Mouse (Mus musculus) common myeloid progenitor, adult 5-6 weeks (primary cell): Measurements from ENCODE around the gene Olfr982. TPM values are rescaled to one million over a fixed set of nuclear protein-coding genes. Genes with fewer than 3 reads are reported as not detected.
A peak's percentile ranks its signal among the peaks of the same experiment; 100 is the strongest.

Experiments used
- ATAC-seq: replicated peaks from 2 replicates; pipeline ENCODE4 v1.8.0; 2016; ENCODE audit warnings: low read depth, mild to moderate bottlenecking, moderate TSS enrichment, inconsistent platforms; ENCODE audit not compliant: poor library complexity, severe bottlenecking
- total RNA-seq: library from RNA; stranded (forward); fragments of 200-1000, 187-1606 nt; gene quantifications from 2 replicates; pipeline ENCODE4 v1.2.3, GENCODE M21; 2017

The Olfr982 gene
- not detected in 2 replicates for total RNA-seq

DNA sequence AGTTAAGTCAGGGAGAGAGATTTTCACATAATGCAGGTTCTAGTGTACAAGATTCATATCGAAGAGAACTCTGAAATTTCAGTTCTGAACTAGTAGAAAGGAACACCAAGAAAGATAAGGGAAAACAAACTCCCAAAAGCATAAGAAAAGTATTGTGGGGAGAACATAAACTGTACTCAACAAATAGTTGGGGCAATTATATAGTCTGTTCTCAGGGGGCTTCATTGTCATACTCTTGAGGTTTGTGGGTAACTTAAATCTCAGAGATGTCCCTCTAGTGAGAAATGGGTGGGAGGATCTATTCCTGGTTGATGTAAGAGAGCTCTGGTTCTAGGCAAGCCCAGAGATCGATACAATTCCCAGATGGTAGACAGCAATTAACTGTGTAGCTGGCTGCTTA lies at the start of gene Olfr982:
Olfr982 (plus strand) TSS at position 301 of the 400 bp plus-strand sequence.
- ATAC-seq: no peak

DNA sequence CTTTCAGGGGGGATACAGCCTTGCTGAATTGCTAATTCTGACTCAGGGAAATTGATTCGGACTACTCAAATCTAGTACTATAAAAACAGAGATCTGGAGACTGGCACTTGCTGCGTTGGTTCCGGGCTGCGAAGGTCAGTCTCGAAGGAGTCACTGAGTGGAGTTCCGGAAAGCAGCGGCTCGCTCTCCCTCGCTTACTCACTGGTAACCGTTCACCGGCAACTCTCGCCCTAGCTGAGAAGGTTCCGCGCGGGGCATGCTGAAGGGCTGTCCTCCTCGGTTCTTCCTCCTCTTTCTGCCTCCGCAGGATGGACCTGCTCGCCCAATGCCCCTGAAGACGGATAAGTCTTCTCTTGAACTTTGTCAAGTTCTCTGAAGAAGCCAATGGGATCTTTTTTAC lies 23.5 kb upstream of the Olfr982 start:
- no peak for ATAC-seq

DNA sequence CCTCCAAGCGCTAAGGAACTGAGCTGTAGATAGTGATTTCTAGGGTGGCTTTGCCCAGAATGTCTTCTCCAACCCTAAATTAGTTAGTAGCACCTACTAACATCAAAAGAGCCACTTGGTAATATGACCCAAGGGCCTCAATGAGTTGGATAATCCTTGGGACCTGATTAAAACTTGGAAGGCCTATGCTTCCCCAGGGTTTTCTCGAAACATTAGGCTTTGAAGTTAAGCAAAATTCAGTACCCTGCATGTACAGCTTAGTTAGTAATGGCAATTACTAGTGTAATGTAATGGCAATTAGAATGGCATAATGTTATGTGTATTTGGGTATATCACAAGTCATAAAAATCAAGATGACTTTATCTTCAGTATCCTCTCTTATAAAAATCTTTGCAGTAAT lies 19.9 kb downstream of the Olfr982 start, which contains the start of gene Olfr983:
Olfr983 (minus strand) TSS at position 101 of the 400 bp plus-strand sequence.
- ATAC-seq: no peak

DNA sequence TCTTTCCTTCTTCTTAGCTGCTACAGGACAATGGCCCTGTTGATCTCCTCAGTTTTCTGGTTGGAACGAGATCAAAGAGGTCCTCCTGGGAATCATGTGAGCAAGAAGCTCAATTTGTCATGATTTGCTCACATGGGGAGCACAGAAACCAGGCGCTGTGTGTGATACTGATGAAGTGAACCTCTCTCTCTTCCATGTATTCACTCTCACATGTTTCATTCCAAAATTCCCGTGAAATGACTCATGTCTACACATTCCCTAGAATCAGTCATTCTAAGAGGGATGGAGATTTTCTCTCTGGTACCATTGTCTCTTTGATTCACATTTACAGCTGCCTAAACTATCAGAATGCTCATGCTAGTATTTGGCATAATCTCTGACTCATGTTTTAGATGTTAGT lies 21.1 kb downstream of the Olfr982 start:
- ATAC-seq: no peak

DNA sequence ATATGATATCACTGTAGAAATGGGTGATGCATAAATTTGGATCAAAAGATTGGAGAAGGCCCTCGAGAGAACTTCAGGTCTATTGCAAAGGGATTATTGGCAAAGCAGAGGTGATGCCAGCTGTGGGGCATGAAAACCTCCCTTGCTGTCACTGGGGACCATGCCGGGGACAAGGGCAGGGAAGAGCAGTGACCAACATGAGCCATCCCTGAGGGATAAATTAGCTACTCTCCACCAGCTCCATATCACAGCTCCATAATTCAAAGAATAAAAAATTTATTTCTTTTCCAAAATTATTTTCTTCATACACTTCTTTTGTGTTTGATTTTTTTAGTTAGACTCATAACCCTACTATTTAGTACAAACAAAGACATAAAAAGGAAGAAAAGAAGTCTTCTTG lies 40.5 kb downstream of the Olfr982 start, which contains the start of gene Olfr984:
Olfr984 (minus strand) TSS at position 101 of the 400 bp plus-strand sequence.
- no peak for ATAC-seq

DNA sequence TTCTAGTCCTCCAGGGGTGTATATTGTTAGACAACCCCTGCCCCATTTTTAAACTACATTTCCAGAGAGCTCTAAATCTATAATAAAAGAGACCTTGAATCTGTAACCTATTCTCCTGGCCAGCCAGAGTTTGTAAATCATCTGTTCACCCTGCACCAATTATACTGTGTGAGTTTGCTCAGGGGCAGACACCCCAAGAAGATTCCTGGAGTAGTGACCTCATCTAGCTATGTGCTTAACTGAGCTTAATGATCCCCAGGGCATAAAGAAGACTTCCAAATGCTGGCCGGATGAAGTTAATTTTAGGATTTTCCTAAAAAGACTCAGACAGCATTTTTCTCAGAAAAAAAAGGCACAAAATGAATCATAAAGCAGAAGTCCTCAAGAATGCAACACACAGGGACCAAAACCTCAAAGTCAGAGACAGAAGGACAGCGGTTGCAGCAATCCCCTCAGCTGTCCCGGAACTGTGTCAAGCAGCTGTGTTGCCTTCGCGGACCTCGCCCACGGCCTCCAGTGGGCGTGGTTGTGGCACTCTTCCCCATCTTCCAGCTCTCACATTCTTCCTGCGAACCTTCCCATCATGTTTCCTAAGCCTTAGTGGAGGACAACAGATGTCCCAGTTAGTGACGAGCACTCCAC lies 43.1 kb downstream of the Olfr982 start:
- ATAC-seq: peak; percentile 98

DNA sequence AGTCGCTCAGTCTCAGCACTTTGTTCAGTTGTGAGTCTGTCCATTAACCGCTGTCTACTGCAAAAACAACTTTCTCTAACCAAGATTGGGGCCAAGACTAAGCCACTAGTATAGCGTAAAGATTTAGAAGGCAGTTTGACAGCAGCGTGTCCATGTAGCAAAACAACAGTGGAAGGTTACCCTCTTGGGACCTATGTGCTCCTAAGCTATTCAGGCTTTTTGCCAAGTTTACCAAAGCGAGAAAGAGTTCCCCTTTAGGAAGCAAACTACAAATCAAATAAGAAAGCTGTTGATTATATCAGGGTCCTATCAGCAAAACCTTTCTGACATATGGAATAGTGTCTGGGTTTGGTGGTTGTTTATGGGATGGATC lies 43.6 kb downstream of the Olfr982 start:
- ATAC-seq: peak; percentile 29; the same call in 1 of the 2 replicates

Other genes with a start within 250 kb of the Olfr982 start
- not detected in 2 replicates for gene Olfr971, start 237.0 kb upstream of the Olfr982 start, total RNA-seq
- gene Olfr972, start 207.4 kb upstream of the Olfr982 start, total RNA-seq: not detected in 2 replicates
- not detected in 2 replicates for gene Olfr229, start 166.5 kb upstream of the Olfr982 start, total RNA-seq
- gene Olfr974, start 136.3 kb upstream of the Olfr982 start, total RNA-seq: not detected in 2 replicates
- not detected in 2 replicates for gene Olfr975, start 121.8 kb upstream of the Olfr982 start, total RNA-seq
- not detected in 2 replicates for gene Olfr976, start 112.7 kb upstream of the Olfr982 start, total RNA-seq
- gene Olfr978, start 81.7 kb upstream of the Olfr982 start, total RNA-seq: not detected in 2 replicates
- not detected in 2 replicates for gene Olfr979, start 70.4 kb upstream of the Olfr982 start, total RNA-seq
- gene Olfr980, start 64.2 kb upstream of the Olfr982 start, total RNA-seq: not detected in 2 replicates
- not detected in 2 replicates for gene Olfr981, start 52.4 kb upstream of the Olfr982 start, total RNA-seq
- gene Olfr983, start 19.8 kb downstream of the Olfr982 start, total RNA-seq: not detected in 2 replicates
- gene Olfr984, start 40.4 kb downstream of the Olfr982 start, total RNA-seq: not detected in 2 replicates
- gene Olfr985, start 56.4 kb downstream of the Olfr982 start, total RNA-seq: not detected in 2 replicates
- not detected in 2 replicates for gene Tmem225, start 74.3 kb downstream of the Olfr982 start, total RNA-seq
- gene Olfr986, start 107.1 kb downstream of the Olfr982 start, total RNA-seq: not detected in 2 replicates
- 4.6 and 5.0 TPM in 2 replicates for gene Zfp202, start 118.5 kb downstream of the Olfr982 start, total RNA-seq
- gene Scn3b, start 195.4 kb downstream of the Olfr982 start, total RNA-seq: 0.37 and 0.44 TPM in 2 replicates